Comparison of ENCODE assay signal across 25 mouse cellular contexts in the genomic region with DNA sequence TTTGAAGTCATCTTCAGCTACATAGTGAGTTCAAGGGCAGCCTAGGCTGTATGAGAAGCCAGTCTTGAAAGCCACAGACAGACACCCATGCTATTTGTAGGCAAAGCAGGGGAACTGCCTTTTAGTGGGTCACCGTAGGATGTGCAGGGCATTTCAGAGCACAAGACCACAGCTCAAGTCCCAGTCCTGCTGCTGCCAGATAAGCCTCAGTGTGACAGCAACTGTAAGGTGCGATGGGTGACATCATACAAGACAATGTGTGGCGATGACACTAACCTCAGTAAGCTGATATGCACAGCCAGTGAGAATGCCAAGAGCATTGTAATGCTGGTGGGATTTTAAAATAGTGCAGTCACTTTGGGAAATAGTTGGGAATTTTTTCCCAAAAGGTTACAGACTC. TPM values are rescaled to one million over a fixed set of nuclear protein-coding genes. Genes with fewer than 3 reads are reported as not detected.
DNase-seq lines count a peak whose midpoint lies in the region; ATAC-seq and TF ChIP-seq lines count a peak whose summit lies in the region.
"Had no signal": no experiment of that assay in that cellular context is flagged by ENCODE, and none has a peak within 500 bp of the region (broad histone marks: within the 10 kb centered on the region; RNA-seq: fewer than 3 reads in every experiment).

No protein-coding gene starts in this region.

- H3K36me3 ChIP-seq in megakaryocyte, embryonic 14.5 days (replicated peaks; ENCODE audit: low read length) = no peaks in the 10 kb centered on the region
- H3K36me3 ChIP-seq in liver, embryonic 16.5 days (ENCODE audit: control insufficient read depth, insufficient read depth) = no peaks in the 10 kb centered on the region
- H3K36me3 ChIP-seq in hindbrain, embryonic 14.5 days (replicated peaks; ENCODE audit: control insufficient read depth, insufficient read depth) = peaks cover 46% of the 10 kb centered on the region
- no peaks in the 10 kb centered on the region for H3K36me3 ChIP-seq in lung, postnatal 0 days (ENCODE audit: insufficient read depth, low read length)
- no peaks in the 10 kb centered on the region for H3K36me3 ChIP-seq in kidney, embryonic 14.5 days (ENCODE audit: control insufficient read depth, insufficient read depth, low read length)
- H3K36me3 ChIP-seq: heart, embryonic 13.5 days; lung, embryonic 15.5 days; midbrain, embryonic 12.5 days; stomach, embryonic 15.5 days had no signal

- TF ChIP-seq CTCF in lung, postnatal 0 days (IDR thresholded peaks at IDR 0.05) = no peak

- peaks cover 48% of the 10 kb centered on the region for H3K4me1 ChIP-seq in megakaryocyte, embryonic 14.5 days
- H3K4me1 ChIP-seq in liver, embryonic 16.5 days (ENCODE audit: control insufficient read depth, low read depth, low read length) = no peaks in the 10 kb centered on the region
- no peaks in the 10 kb centered on the region for H3K4me1 ChIP-seq in hindbrain, embryonic 14.5 days (replicated peaks; ENCODE audit: control insufficient read depth, insufficient read depth, low read length)
- no peaks in the 10 kb centered on the region for H3K4me1 ChIP-seq in lung, postnatal 0 days (ENCODE audit: insufficient read depth, low read depth, low read length)
- no peaks in the 10 kb centered on the region for H3K4me1 ChIP-seq in kidney, embryonic 14.5 days (ENCODE audit: control insufficient read depth, insufficient read depth, low read length)
- H3K4me1 ChIP-seq: forebrain, embryonic 15.5 days; lung, embryonic 15.5 days; midbrain, embryonic 12.5 days; stomach, embryonic 15.5 days had no signal

- no peaks in the 10 kb centered on the region for H3K9me3 ChIP-seq in megakaryocyte, embryonic 14.5 days
- H3K9me3 ChIP-seq in liver, embryonic 16.5 days (replicated peaks; ENCODE audit: control insufficient read depth, low read length) = no peaks in the 10 kb centered on the region
- H3K9me3 ChIP-seq in hindbrain, embryonic 14.5 days (ENCODE audit: control insufficient read depth, low read length) = no peaks in the 10 kb centered on the region
- H3K9me3 ChIP-seq in lung, postnatal 0 days (ENCODE audit: low read length) = no peaks in the 10 kb centered on the region
- H3K9me3 ChIP-seq in kidney, embryonic 14.5 days (ENCODE audit: control insufficient read depth, low read length) = no peaks in the 10 kb centered on the region
- H3K9me3 ChIP-seq: forebrain, embryonic 15.5 days; heart, embryonic 13.5 days; hindbrain, embryonic 13.5 days; lung, embryonic 15.5 days; midbrain, embryonic 12.5 days; stomach, embryonic 15.5 days had no signal

- no peak overlapping the region for H3K27ac ChIP-seq in liver, embryonic 16.5 days (ENCODE audit: low read length)
- no peak overlapping the region for H3K27ac ChIP-seq in hindbrain, embryonic 14.5 days
- no peak overlapping the region for H3K27ac ChIP-seq in lung, postnatal 0 days (ENCODE audit: low read length)
- no peak overlapping the region for H3K27ac ChIP-seq in kidney, embryonic 14.5 days (ENCODE audit: low read depth, low read length)
- H3K27ac ChIP-seq: forebrain, embryonic 15.5 days; heart, adult 2 months; heart, embryonic 13.5 days; hindbrain, embryonic 13.5 days; lung, embryonic 15.5 days; midbrain, embryonic 12.5 days; stomach, embryonic 15.5 days had no signal

- DNase-seq in liver = peak; percentile 31
- DNase-seq in hindbrain, embryonic 14.5 days (ENCODE audit: low spot score) = no peak
- no peak for DNase-seq in lung, postnatal 0 days (ENCODE audit: low spot score)
- DNase-seq: adrenal gland, adult 8-10 months; cerebellum, adult 8-10 months; cerebellum, postnatal 36 days; gastrocnemius, postnatal 25 days; heart, adult 2 months; heart, postnatal 14 days; kidney, adult 8-10 months; layer of hippocampus, postnatal 36 days; thymus, adult 18-20 months; thymus, postnatal 4 days had no signal

- H3K27me3 ChIP-seq in megakaryocyte, embryonic 14.5 days (replicated peaks) = peaks cover 8% of the 10 kb centered on the region
- no peaks in the 10 kb centered on the region for H3K27me3 ChIP-seq in liver, embryonic 16.5 days (ENCODE audit: control insufficient read depth, insufficient read depth, low read depth, low read length)
- no peaks in the 10 kb centered on the region for H3K27me3 ChIP-seq in hindbrain, embryonic 14.5 days (ENCODE audit: control insufficient read depth, insufficient read depth, low read length)
- no peaks in the 10 kb centered on the region for H3K27me3 ChIP-seq in lung, postnatal 0 days (replicated peaks; ENCODE audit: insufficient read depth, low read length)
- no peaks in the 10 kb centered on the region for H3K27me3 ChIP-seq in kidney, embryonic 14.5 days (ENCODE audit: control insufficient read depth, insufficient read depth, low read length)
- H3K27me3 ChIP-seq: forebrain, embryonic 15.5 days; heart, embryonic 13.5 days; hindbrain, embryonic 13.5 days; lung, embryonic 15.5 days; midbrain, embryonic 12.5 days; stomach, embryonic 15.5 days had no signal

- ATAC-seq in megakaryocyte, adult 5-6 weeks (ENCODE audit: poor library complexity, severe bottlenecking) = no peak
- ATAC-seq in liver, embryonic 16.5 days (ENCODE audit: low read depth) = peak; percentile 54; the same call in 1 of the 2 replicates
- ATAC-seq in hindbrain, embryonic 14.5 days (ENCODE audit: low FRiP score) = no peak
- ATAC-seq in lung, postnatal 0 days = no peak
- ATAC-seq in kidney, embryonic 14.5 days (ENCODE audit: low FRiP score, low TSS enrichment) = no peak
- ATAC-seq: activated CD4-positive, CD25-positive, alpha-beta regulatory T cell, adult 4 months; CD4-positive, CD25-positive, alpha-beta regulatory T cell, adult 4 months; forebrain, embryonic 15.5 days had no signal

- 19% methylated on average over 3 of the region's 3 CpGs for WGBS in liver, embryonic 16.5 days (ENCODE audit: insufficient replicate concordance)
- WGBS in hindbrain, embryonic 14.5 days = 98% methylated on average over 3 of the region's 3 CpGs
- 83% methylated on average over 3 of the region's 3 CpGs for WGBS in lung, postnatal 0 days
- WGBS in kidney, embryonic 14.5 days = 95% methylated on average over 3 of the region's 3 CpGs

- no peak overlapping the region for H3K4me2 ChIP-seq in liver, embryonic 16.5 days (ENCODE audit: low read depth, low read length)
- H3K4me2 ChIP-seq in hindbrain, embryonic 14.5 days (replicated peaks) = no peak overlapping the region
- no peak overlapping the region for H3K4me2 ChIP-seq in lung, postnatal 0 days (replicated peaks; ENCODE audit: low read depth, low read length)
- H3K4me2 ChIP-seq in kidney, embryonic 14.5 days (replicated peaks; ENCODE audit: low read depth, low read length) = no peak overlapping the region
- H3K4me2 ChIP-seq: forebrain, embryonic 15.5 days; heart, embryonic 13.5 days; hindbrain, embryonic 13.5 days; lung, embryonic 15.5 days; midbrain, embryonic 12.5 days; stomach, embryonic 15.5 days had no signal

- peak overlapping the region; percentile 78 for H3K4me3 ChIP-seq in megakaryocyte, embryonic 14.5 days (replicated peaks)
- H3K4me3 ChIP-seq in liver, embryonic 16.5 days (ENCODE audit: low read depth, low read length) = no peak overlapping the region
- no peak overlapping the region for H3K4me3 ChIP-seq in hindbrain, embryonic 14.5 days (replicated peaks; ENCODE audit: low read length)
- H3K4me3 ChIP-seq in lung, postnatal 0 days (ENCODE audit: low read depth, low read length) = no peak overlapping the region
- no peak overlapping the region for H3K4me3 ChIP-seq in kidney, embryonic 14.5 days (ENCODE audit: low read length)
- H3K4me3 ChIP-seq: forebrain, embryonic 15.5 days; heart, adult 2 months; heart, embryonic 13.5 days; hindbrain, embryonic 13.5 days; lung, embryonic 15.5 days; midbrain, embryonic 12.5 days; stomach, embryonic 15.5 days had no signal

- no peak for TF ChIP-seq EP300 in lung, postnatal 0 days (IDR thresholded peaks at IDR 0.05)

- H3K9ac ChIP-seq in liver, embryonic 16.5 days (ENCODE audit: low read depth, low read length) = no peak overlapping the region
- H3K9ac ChIP-seq in hindbrain, embryonic 14.5 days = no peak overlapping the region
- H3K9ac ChIP-seq in lung, postnatal 0 days (replicated peaks; ENCODE audit: low read depth) = no peak overlapping the region
- H3K9ac ChIP-seq in kidney, embryonic 14.5 days (ENCODE audit: low read depth, low read length) = no peak overlapping the region
- H3K9ac ChIP-seq: forebrain, embryonic 15.5 days; heart, embryonic 13.5 days; hindbrain, embryonic 13.5 days; lung, embryonic 15.5 days; midbrain, embryonic 12.5 days; stomach, embryonic 15.5 days had no signal

RNA-seq across cellular contexts. Expression of gene Wdr76, which starts 56.6 kb away (rescaled TPM):
- polyA plus RNA-seq in megakaryocyte, embryonic 14.5 days (2012; ENCODE audit: insufficient read depth, low replicate concordance) = 0.20 TPM in 1 of 2 replicates, not detected in the other
- total RNA-seq in megakaryocyte, adult 5-6 weeks (2015) = 25.7 and 34.4 TPM in 2 replicates
- total RNA-seq in megakaryocyte, adult 5-6 weeks (2017) = 34.5 and 35.6 TPM in 2 replicates
- polyA plus RNA-seq in liver, embryonic 16.5 days (2015; fragmentation: Nextera tagmentation; extraction: Ambion mirVana) = 6.3 and 7.7 TPM in 2 replicates
- 3.2 and 3.8 TPM in 2 replicates for polyA plus RNA-seq in hindbrain, embryonic 14.5 days (2014; fragmentation: Nextera tagmentation; extraction: Ambion mirVana)
- polyA plus RNA-seq in lung, postnatal 0 days (2015; fragmentation: Nextera tagmentation; extraction: Ambion mirVana) = 2.6 and 2.9 TPM in 2 replicates
- polyA plus RNA-seq in kidney, embryonic 14.5 days (2014; fragmentation: Nextera tagmentation; extraction: Ambion mirVana) = 11.0 and 11.9 TPM in 2 replicates

RNA-seq across cellular contexts. Expression of gene Mfap1a, which starts 56.7 kb away (rescaled TPM):
- 0.52 and 2.2 TPM in 2 replicates for polyA plus RNA-seq in megakaryocyte, embryonic 14.5 days (2012; ENCODE audit: insufficient read depth, low replicate concordance)
- total RNA-seq in megakaryocyte, adult 5-6 weeks (2015) = 22.1 and 24.2 TPM in 2 replicates
- total RNA-seq in megakaryocyte, adult 5-6 weeks (2017) = 42.7 and 47.2 TPM in 2 replicates
- polyA plus RNA-seq in liver, embryonic 16.5 days (2015; fragmentation: Nextera tagmentation; extraction: Ambion mirVana) = 10.8 and 11.8 TPM in 2 replicates
- 23.1 and 25.3 TPM in 2 replicates for polyA plus RNA-seq in hindbrain, embryonic 14.5 days (2014; fragmentation: Nextera tagmentation; extraction: Ambion mirVana)
- 16.3 and 20.7 TPM in 2 replicates for polyA plus RNA-seq in lung, postnatal 0 days (2015; fragmentation: Nextera tagmentation; extraction: Ambion mirVana)
- polyA plus RNA-seq in kidney, embryonic 14.5 days (2014; fragmentation: Nextera tagmentation; extraction: Ambion mirVana) = 21.5 and 28.0 TPM in 2 replicates
